Mouse (Mus musculus) ES-Bruce4 (cell line): Measurements from ENCODE around the gene Rxra.

Experiments
- CTCF ChIP-seq: IDR thresholded peaks from one replicate; pipeline ENCODE4 v1.8.1; 2011; ENCODE audit warnings: low read depth, low read length
- EP300 ChIP-seq: IDR thresholded peaks from 2 replicates; pipeline ENCODE4 v1.6.1; 2011; ENCODE audit warnings: low read depth, low read length; ENCODE audit not compliant: insufficient read depth
- POLR2A ChIP-seq: IDR thresholded peaks from one replicate; pipeline ENCODE4 v1.8.1; 2011; ENCODE audit warnings: low read length; ENCODE audit not compliant: insufficient read depth

GRCm38 (mm10) chr2:27693684-27694083 lies 17.4 kb downstream of the Rxra start:
- TF ChIP-seq CTCF (no peak), EP300 (no peak), POLR2A (no peak)
